Mouse (Mus musculus) MN1 (cell line): ENCODE data around the gene Gm5431.

Experiments used
- DNase-seq: peaks from one replicate; pipeline ENCODE4 v3.0.0-alpha.2; 2016; ENCODE audit warnings: low spot score

The Gm5431 gene

DNA sequence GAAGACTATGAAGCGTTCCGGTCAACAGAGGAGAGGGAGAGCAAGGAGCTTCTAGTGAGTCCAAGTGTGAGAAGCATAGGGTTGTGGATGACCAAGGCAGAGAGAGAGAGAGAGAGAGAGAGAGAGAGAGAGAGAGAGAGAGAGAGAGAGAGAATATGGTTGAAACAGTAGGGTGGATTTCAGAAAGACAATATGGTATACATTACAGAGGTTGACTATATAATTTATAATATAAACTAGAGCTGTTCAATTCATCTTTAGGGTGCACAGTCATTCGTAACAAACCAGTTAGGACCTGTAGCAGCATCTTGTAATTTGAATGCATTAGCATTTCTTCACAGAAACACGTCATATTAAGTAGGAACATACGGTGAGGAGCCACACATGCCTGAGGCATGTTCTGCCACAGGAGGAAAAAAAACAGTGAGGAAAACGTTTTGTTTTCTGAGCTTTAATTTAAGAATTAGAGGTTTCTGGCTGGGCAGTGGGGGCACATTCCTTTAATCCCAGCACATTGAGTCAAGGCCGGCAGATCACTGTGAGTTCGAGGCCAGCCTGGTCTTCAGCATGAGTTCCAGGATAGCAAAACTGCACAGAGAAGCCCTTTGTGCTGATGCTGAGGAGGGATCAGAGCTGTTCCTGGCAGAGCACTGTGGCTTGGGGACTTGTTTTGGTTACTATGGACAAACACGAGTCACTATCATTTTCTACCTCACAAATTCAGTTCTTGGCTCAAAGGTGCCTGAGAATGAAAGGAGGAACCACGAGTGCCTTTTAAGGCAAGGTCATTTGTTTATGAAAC lies 62.9 kb downstream of the Gm5431 start:
- no peak for DNase-seq

DNA sequence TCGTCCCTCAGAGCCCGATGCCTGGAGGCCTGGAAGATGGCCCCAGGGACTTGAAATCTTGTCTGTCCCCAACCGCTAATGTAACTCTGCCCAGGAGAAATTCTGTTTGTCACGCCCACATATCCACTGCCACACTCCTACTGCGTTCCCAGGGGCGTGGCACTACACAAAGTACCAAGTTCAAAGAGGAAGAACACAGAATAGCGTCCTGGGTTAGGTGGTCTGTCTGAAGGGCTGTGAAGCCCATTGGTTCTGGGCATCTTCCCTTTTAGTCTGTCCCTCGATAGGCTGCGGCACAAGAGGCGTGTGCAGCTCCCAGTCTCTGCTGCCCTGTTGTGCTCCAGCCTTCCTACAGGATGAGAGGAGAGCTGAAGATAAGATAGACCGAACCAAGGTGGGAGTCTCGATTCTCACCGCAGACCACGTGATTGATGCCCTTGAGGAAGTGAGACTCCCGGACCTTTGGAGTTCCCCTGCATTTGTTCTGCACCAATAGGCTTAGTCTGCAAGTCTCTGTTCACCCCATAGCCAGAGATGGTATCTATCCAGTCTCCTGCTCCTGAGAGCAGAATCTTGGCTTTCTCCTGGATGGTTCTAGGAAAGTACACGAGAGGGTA lies 63.7 kb downstream of the Gm5431 start:
- peak; percentile 74 for DNase-seq
